Mouse (Mus musculus): Measurements from ENCODE around the gene Pttg1ip. TPM values are rescaled to one million over a fixed set of nuclear protein-coding genes. Genes with fewer than 3 reads are reported as not detected.

Pttg1ip gene
- polyA plus RNA-seq, 1 experiment from 2014 or later, result 126 TPM

DNA sequence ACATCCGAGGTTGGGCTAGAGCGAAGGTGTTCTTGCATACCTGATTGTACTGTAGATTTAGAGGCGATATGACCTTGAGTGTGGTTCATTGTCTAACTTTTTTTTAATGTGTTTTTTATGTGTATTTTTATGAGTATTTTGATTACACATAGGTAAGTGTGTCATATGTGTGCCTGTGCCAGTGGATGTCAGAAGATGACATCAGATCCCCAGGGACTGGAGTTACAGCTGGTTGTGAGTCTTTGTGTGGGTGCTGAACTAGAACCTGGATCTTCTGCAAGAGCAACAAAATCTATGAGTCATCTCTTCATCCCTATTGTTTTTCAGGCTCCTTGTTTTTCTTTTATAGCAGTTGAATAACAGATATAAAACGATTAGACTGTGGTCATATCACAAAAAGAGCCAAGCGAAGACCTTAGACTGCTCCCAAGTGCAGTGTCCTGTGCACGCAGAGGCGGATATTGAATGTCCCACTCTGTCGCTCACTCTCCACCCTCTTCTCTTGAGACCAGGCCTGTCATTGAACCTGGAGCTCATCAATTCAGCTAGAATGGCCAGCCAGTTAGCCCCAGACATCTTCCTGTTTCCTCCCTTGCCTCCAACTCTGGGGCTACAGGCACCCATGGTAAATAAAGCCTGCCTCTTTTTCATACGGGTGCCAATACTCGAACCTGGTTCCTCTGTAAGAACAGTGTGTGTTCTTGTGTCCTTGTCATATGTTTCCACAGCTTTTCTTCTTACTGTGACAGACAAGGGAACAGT, 42.3 kb downstream of the Pttg1ip start:
- Histone ChIP-seq H3K9me3 (ENCODE audit: low read length) (no peaks in the 10 kb centered on the region), H3K27me3 (ENCODE audit: insufficient read depth, low read length) (no peaks in the 10 kb centered on the region), H3K4me1 (ENCODE audit: insufficient read depth) (peaks cover 37% of the 10 kb centered on the region), H3K9ac (replicated peaks) (peak overlapping the region; percentile 82), H3K36me3 (replicated peaks; ENCODE audit: insufficient read depth, low read length) (0 out of 2 replicates have a peak, but pooled peaks cover 2% of the 10 kb centered on the region), H3K4me2 (ENCODE audit: low read depth, low read length) (peak overlapping the region; percentile 82), H3K4me3 (ENCODE audit: low read depth, low read length) (peak overlapping the region; percentile 67), H3K27ac (ENCODE audit: low read depth) (peak overlapping the region; percentile 90)
- ATAC-seq (no peak), DNase-seq (no peak)
- no peak for TF ChIP-seq EP300 (IDR thresholded peaks at IDR 0.05; ENCODE audit: low read depth)
- no peak for TF ChIP-seq CTCF (IDR thresholded peaks at IDR 0.05; ENCODE audit: low read depth)
- 79% methylated on average over 10 of the region's 10 CpGs for WGBS (ENCODE audit: insufficient replicate concordance)

DNA sequence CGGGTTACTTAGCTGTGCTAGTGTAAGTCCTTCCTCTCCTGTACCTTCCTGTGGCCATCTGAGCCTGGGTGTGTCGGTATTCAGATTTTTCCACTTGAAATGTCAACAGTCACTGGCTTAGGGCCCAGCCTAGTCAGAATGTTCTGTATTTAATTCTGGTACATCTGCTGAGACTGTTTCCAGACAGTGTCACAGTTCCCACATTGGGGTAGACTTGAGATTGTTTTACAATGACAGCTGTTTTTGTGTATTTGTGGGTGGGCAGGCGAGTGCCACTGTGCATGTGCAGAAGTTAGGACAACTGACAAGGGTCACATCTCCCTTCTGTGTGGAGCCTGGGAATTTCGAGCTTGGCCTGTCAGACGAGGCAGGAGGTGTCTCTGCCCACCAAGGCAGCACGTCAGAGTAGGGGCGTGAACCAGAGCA, 43.1 kb downstream of the Pttg1ip start:
- peaks cover 39% of the 10 kb centered on the region for H3K4me1 ChIP-seq (ENCODE audit: insufficient read depth)
- peak overlapping the region; percentile 82 for H3K4me2 ChIP-seq (ENCODE audit: low read depth, low read length)
- H3K4me3 ChIP-seq (ENCODE audit: low read depth, low read length), result no peak overlapping the region
- 65% methylated on average over 7 of the region's 7 CpGs for WGBS (ENCODE audit: insufficient replicate concordance)
- no peaks in the 10 kb centered on the region for H3K9me3 ChIP-seq (ENCODE audit: low read length)
- TF ChIP-seq EP300 (IDR thresholded peaks at IDR 0.05; ENCODE audit: low read depth) (no peak), CTCF (IDR thresholded peaks at IDR 0.05; ENCODE audit: low read depth) (no peak)
- peak overlapping the region; percentile 36 for H3K27ac ChIP-seq (ENCODE audit: low read depth)
- H3K27me3 ChIP-seq (ENCODE audit: insufficient read depth, low read length), result no peaks in the 10 kb centered on the region
- ATAC-seq, result no peak
- peak overlapping the region; percentile 37 for H3K9ac ChIP-seq (replicated peaks)
- DNase-seq, result no peak
- 0 out of 2 replicates have a peak, but pooled peaks cover 6% of the 10 kb centered on the region for H3K36me3 ChIP-seq (replicated peaks; ENCODE audit: insufficient read depth, low read length)

DNA sequence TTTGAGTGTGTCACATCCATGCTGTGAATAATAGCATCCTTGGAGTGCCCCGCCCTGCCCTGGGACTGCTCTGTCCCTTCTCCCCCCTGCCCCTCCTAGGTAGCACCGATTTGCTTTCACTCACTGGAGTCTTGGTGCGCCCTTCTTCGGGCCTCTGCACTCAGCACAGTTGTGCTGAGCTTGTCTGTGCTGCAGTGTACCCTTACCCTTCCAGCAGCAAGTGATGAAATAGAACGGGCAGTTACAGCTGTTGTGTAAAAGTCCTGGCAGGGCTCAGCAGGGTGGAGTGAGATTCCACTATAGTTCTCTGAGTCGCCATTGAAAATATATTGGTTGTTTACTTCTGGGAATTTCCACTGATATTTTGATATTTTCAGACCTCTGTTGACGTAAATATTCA, 44.5 kb downstream of the Pttg1ip start:
- DNase-seq (no peak), ATAC-seq (peak; percentile 51)
- H3K4me3 ChIP-seq (ENCODE audit: low read depth, low read length), result no peak overlapping the region
- H3K9me3 ChIP-seq (ENCODE audit: low read length), result no peaks in the 10 kb centered on the region
- no peaks in the 10 kb centered on the region for H3K27me3 ChIP-seq (ENCODE audit: insufficient read depth, low read length)
- WGBS (ENCODE audit: insufficient replicate concordance), result 68% methylated on average over 7 of the region's 7 CpGs
- peak overlapping the region; percentile 21; the same call in 1 of the 2 replicates for H3K9ac ChIP-seq (replicated peaks)
- peaks cover 10% of the 10 kb centered on the region; the same call in 1 of the 2 replicates for H3K36me3 ChIP-seq (replicated peaks; ENCODE audit: insufficient read depth, low read length)
- TF ChIP-seq EP300 (IDR thresholded peaks at IDR 0.05; ENCODE audit: low read depth) (no peak), CTCF (IDR thresholded peaks at IDR 0.05; ENCODE audit: low read depth) (no peak)
- H3K4me2 ChIP-seq (ENCODE audit: low read depth, low read length), result peak overlapping the region; percentile 40
- H3K27ac ChIP-seq (ENCODE audit: low read depth), result peak overlapping the region; percentile 87
- peaks cover 44% of the 10 kb centered on the region for H3K4me1 ChIP-seq (ENCODE audit: insufficient read depth)

DNA sequence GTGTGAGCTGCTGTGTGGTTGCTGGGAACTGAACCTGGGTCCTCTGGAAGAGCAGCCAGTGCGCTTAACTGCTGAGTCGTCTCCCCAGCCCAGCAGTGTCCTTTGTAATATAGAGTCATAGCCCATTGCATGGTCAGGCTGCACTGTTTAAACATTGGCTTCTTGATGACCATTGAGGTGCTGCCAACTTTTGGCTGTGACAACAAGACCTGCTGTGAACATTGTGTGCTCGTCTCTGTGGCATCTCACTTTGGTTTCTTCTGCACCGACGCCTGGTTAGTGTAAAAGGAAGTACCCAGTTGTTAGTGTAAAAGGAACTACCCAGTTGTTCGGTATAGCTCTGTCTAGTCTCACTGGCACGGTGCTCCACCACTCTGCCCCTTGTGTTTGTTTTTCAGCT, 45.1 kb downstream of the Pttg1ip start:
- Histone ChIP-seq H3K36me3 (replicated peaks; ENCODE audit: insufficient read depth, low read length) (peaks cover 15% of the 10 kb centered on the region), H3K9ac (replicated peaks) (no peak overlapping the region), H3K4me3 (ENCODE audit: low read depth, low read length) (no peak overlapping the region), H3K4me2 (ENCODE audit: low read depth, low read length) (peak overlapping the region; percentile 40), H3K9me3 (ENCODE audit: low read length) (no peaks in the 10 kb centered on the region), H3K27ac (ENCODE audit: low read depth) (peak overlapping the region; percentile 87), H3K27me3 (ENCODE audit: insufficient read depth, low read length) (no peaks in the 10 kb centered on the region), H3K4me1 (ENCODE audit: insufficient read depth) (peaks cover 42% of the 10 kb centered on the region)
- ATAC-seq (peak; percentile 61), DNase-seq (peak; percentile 57)
- 27% methylated on average over 7 of the region's 7 CpGs for WGBS (ENCODE audit: insufficient replicate concordance)
- TF ChIP-seq EP300 (IDR thresholded peaks at IDR 0.05; ENCODE audit: low read depth), result peak; percentile 34; the same call in 1 of the 2 replicates
- no peak for TF ChIP-seq CTCF (IDR thresholded peaks at IDR 0.05; ENCODE audit: low read depth)

DNA sequence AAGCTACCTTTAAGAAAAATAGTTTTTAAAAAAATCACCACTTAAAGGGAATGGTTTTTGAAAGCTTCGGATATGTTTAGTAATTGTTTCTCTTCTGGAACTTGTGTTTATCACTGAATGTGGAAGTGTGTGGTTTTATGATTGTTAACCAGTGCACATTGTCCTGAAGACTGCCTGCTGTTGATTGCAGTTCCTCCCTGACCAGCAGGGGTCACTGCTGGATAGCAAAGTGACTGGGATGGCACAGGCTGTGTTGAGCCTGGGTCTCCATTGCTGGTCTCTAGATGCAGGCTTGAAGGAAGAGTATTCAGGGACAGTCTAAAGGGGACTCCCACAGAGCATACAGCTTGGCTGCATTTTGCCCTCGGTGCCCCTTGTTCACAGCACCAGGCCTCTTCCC, 46.0 kb downstream of the Pttg1ip start:
- Histone ChIP-seq H3K4me2 (ENCODE audit: low read depth, low read length) (no peak overlapping the region), H3K9ac (replicated peaks) (no peak overlapping the region), H3K27me3 (ENCODE audit: insufficient read depth, low read length) (no peaks in the 10 kb centered on the region), H3K27ac (ENCODE audit: low read depth) (peak overlapping the region; percentile 87), H3K4me3 (ENCODE audit: low read depth, low read length) (no peak overlapping the region), H3K4me1 (ENCODE audit: insufficient read depth) (peaks cover 39% of the 10 kb centered on the region), H3K36me3 (replicated peaks; ENCODE audit: insufficient read depth, low read length) (peaks cover 21% of the 10 kb centered on the region), H3K9me3 (ENCODE audit: low read length) (no peaks in the 10 kb centered on the region)
- TF ChIP-seq EP300 (IDR thresholded peaks at IDR 0.05; ENCODE audit: low read depth) (no peak; the same call in 1 of the 2 replicates), CTCF (IDR thresholded peaks at IDR 0.05; ENCODE audit: low read depth) (peak; percentile 98)
- ATAC-seq (peak; percentile 32), DNase-seq (peak; percentile 88)
- 36% methylated on average over 2 of the region's 2 CpGs for WGBS (ENCODE audit: insufficient replicate concordance)

DNA sequence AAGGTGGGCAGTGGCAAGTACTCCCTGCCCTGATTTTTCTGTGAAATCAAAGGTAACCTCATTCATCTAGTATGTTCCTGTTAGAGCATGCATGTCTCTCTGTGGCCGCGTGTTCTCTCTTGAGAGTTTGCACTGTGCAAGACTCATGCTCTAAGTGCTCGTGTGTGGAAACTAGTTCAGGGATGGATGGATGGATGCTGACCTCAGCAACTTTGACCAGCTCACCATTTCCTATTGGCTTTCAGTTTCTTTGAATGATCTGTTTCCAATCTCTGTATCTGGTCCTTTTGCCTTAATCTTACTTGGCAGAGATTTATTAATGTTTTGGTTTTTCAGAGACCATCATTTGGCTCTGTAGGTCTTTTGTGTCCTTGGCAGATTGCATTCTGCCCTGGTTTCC, 47.6 kb downstream of the Pttg1ip start:
- Histone ChIP-seq H3K4me3 (ENCODE audit: low read depth, low read length) (no peak overlapping the region), H3K4me2 (ENCODE audit: low read depth, low read length) (no peak overlapping the region), H3K27ac (ENCODE audit: low read depth) (no peak overlapping the region), H3K4me1 (ENCODE audit: insufficient read depth) (peaks cover 37% of the 10 kb centered on the region), H3K9ac (replicated peaks) (no peak overlapping the region), H3K27me3 (ENCODE audit: insufficient read depth, low read length) (no peaks in the 10 kb centered on the region), H3K36me3 (replicated peaks; ENCODE audit: insufficient read depth, low read length) (peaks cover 32% of the 10 kb centered on the region), H3K9me3 (ENCODE audit: low read length) (no peaks in the 10 kb centered on the region)
- WGBS (ENCODE audit: insufficient replicate concordance), result 81% methylated on average over 3 of the region's 3 CpGs
- no peak for TF ChIP-seq EP300 (IDR thresholded peaks at IDR 0.05; ENCODE audit: low read depth)
- no peak for TF ChIP-seq CTCF (IDR thresholded peaks at IDR 0.05; ENCODE audit: low read depth)
- DNase-seq, result no peak
- ATAC-seq, result no peak

All from liver, postnatal 0 days (tissue).